Mouse (Mus musculus) hindlimb bud, embryonic 11.5 days (tissue): ENCODE data around the gene Casc3.
A peak's percentile ranks its signal among the peaks of the same experiment; 100 is the strongest.
"Not testable (repeated sequence)": the region's sequence is repeated elsewhere in the genome, so short reads cannot be mapped to it uniquely, and the experiment has no call there.

Experiments
- DNase-seq: peaks from one replicate; pipeline ENCODE4 v3.0.0-alpha.2; 2012; ENCODE audit warnings: low read depth, low spot score; ENCODE audit errors: extremely low spot score

Casc3 gene

DNA sequence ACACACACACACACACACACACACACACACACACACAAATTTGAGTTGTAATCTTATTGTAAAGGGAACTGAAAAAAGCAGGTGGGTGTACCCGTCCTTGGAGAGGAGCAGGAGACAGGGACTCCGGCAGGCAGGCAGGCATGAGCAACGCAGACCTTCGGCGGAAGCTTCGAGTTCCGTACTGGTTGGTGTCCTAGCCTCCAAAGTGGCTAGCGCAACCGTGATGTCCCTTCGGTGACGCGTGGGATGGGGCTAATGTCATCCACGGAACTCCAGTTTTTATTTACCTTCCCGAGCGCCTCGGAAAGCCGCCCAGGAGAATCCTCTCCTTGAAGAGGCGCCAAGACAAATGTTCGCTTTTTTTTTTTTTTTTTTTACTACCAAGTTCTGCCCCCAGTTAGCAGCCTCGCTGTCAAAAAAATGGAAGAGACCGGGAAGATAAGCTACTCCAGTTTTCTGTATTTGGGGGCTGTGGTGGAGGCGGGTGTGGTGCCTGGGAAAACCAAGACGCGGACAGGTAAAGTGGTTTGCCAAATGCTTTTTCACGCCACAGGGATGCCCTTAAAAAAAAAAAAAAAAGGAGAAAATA is 15.4 kb upstream of the Casc3 start:
- DNase-seq, result no peak

DNA sequence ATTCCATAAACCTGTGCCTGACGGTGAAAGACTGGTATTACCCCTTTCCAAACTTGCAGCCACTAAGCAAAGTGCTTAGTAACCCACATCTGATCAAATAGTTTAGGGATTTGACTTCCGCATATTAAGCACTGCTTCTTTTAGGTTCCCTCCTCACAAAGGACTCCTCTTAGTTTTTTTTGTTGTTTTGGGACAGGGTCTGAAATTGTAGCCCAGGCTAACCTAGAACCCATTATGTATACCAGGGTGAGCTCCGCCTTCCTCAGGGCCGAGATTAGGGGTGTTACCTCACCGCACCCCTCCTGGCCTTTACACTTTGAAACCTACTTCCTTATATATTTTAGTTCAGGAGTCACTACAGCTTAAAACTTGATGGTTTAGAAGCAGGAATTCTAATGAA is 14.9 kb upstream of the Casc3 start:
- DNase-seq, result no peak

DNA sequence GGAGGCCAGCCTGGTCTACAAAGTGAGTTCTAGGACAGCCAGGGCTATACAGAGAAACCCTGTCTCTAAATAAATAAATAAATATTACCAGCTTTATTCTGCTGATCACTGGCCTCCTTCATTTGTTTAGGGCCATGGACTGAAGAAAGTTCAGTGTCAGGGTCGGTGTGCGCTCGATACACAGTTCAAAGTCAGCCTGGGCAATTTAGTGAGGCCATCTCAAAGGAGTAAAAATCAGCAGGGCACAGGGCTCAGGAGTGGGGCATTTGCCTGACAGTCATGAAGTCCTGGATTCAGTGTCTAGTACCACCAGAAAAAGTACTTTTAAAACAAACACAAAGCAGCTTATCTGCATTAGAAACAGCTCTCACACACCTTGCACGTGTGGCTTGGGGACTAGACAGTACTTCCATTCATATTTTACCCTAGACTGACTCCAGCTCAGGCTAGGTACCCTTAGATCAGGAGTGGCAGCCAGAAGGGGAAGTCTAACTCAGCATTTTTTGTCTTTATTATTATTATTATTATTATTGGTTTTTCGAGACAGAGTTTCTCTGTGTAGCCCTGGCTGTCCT is 14.0 kb upstream of the Casc3 start:
- no peak for DNase-seq

DNA sequence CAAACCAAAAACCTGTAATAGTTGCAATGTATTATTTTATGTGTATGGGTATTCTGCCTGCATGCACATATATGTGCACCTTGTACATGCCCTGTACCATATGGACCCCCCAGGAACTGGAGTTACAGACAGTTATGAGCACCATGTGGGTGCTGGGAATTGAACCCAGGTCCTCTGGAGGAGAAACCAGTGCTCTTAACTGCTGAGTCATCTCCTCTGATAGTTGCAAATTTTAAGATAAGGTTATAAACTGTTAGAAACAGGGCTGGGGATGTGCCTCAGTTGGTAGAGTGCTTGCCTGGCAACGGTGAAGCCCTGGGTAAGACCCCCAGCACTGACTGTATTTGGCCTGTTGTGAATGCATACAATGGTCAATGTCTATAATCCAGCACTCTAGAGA is 13.3 kb upstream of the Casc3 start:
- DNase-seq, result no peak

DNA sequence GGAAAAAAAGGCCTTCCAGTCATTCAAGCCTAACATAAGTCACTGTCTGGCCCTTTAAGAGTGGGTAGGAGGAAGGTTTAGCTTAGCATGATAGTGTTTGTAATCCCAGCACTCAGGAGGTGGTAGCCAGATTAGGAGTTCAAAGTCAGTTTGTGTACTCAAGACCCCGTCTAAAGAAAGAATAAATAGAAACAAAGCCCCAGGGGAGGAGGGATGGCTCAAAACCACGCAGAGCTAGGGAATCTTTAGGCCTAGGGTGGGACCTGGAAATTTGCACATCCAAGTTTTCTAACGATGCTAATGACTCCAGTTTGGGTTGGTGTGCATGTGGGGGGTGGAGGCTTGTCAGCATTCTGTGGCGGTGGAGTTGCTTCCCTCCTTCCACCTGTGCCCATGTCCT is 12.6 kb upstream of the Casc3 start:
- DNase-seq, result no peak

DNA sequence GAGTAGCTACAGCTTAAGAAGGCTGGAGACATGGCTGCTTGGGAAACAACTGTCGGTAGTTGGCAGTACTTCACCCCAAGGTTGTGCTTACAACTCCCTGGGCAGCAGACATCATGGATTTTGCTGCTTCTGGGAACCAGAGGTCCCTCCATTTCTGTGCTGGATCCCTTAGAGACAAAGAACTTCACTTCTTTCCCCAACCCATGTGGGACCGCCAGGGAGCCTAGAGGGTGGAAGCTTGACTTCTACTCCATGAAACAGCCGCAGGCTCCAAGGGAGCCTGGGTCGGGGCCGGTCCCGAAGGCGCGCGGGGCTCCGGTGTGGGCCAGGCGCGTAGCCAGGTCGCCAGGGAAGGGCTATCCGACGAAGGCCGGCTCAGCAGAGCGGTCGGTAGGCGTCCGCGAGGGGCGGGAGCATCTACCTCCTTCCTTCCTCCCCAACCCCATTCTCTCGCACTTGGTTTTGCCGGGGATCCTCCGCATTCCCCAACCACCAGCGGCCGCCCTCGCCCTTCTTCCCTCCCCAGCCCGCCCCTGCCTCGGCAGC is 10.2 kb upstream of the Casc3 start:
- DNase-seq, result no peak

DNA sequence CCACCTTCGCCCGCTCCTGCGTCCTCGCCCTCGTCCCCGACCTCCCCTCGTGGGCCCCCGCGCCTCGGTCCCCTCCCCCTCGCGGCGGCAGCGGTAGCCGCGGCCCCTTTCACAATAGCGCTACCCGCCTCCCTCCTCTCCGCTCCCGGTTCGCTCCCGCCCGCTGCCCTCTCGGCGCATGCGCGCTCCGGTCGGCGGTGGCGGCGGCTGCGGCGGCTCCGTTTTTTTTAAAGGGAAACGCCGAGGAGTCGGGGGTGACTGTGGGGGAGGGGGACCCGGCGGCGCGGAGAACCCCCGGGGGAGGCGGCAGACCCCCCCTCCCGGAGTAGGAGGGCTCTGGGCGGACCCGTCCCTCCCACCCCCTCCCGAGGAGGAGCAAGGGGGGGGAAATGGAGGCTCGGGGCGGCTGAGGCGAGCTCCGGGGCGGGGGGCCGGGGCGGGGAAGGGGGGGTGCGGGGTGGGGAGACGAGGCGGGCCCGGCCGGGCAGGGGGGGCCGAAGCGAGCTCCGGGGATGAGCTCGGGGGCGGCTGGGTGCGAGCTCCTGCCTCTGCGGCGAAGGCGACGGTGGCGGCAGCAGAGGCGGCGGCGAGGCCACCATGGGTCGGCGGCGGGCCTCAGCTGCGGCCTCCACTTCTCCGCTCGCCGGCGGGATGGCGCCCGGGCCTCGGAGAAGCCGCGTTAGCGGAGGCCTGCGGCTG is 9.5 kb upstream of the Casc3 start, which contains the start of gene Msl1:
Gene Msl1 (plus strand): TSS at position 502 of the 699 bp plus-strand sequence.
- no peak for DNase-seq

DNA sequence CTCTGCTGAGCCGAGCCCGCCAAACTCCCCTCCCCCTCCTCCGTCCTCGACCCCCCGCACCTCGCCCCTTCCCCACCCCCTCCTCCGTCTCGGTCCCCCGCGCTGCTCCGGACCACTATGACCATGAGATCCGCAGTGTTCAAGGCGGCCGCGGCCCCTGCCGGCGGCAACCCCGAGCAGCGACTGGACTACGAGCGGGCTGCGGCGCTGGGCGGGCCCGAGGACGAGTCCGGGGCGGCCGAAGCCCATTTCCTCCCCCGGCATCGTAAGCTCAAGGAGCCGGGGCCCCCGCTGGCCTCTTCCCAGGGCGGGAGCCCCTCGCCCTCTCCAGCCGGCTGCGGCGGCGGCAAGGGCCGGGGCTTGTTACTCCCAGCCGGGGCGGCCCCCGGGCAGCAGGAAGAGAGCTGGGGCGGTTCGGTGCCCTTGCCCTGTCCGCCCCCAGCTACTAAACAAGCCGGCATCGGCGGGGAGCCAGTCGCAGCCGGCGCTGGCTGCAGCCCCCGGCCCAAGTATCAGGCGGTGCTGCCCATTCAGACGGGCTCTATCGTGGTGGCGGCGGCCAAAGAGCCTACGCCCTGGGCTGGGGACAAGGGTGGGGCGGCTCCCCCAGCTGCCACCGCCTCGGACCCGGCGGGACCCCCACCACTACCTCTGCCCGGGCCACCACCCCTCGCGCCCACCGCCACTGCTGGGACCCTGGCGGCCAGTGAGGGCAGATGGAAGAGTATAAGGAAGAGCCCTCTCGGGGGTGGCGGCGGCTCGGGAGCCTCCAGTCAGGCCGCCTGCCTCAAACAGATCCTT is 8.8 kb upstream of the Casc3 start:
- DNase-seq, result no peak

DNA sequence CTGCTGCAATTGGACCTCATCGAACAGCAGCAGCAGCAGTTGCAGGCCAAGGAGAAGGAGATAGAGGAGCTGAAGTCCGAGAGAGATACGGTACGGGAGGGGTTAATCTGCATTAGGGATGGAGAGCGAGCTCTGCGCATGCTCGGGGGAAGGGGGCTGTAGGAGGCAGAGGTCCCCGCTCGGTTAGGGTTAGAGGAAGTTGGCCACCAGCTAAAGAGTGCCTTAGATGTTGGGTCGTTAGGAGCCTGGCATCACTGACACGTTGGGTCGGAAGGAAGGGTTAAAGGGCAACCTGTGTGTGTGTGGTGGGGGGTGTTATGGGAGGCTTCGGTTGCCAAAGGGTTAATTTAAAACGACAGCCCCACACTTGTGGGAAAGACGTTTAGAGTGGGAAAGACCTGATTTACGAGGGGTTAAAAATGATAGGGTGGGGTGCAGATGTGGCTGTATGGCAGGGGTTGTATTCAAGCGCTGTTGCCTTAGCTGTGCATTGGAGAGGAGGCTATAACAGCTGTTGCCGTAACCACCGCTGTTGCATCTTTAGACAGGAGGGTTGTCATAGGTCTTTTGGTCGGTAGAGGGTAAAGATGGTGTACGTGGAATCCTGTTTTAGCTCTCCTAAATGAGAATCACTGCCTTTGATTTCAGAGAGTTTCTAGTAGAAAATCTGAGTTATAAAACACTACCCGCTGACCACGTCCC is 8.0 kb upstream of the Casc3 start:
- no peak for DNase-seq

DNA sequence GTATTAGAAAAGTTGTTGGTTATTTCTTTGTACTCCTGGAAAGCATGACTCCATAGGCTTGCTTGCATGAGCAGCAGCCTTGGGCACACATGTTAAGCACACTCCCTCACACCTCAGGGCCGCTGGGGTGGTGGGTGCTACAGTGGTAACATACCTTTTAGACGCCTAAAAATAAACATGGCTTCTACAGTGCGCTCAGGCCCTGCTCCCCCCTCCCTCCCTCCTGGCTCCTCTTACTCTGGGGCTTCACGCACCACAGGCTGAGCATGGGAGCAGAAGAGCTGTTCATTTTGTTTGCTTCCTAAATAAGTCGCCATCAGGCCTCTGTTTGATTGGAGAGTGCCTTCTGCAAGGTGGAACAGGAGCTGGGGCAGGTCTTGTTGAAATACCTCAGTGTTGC is 7.4 kb upstream of the Casc3 start:
- DNase-seq, result no peak

DNA sequence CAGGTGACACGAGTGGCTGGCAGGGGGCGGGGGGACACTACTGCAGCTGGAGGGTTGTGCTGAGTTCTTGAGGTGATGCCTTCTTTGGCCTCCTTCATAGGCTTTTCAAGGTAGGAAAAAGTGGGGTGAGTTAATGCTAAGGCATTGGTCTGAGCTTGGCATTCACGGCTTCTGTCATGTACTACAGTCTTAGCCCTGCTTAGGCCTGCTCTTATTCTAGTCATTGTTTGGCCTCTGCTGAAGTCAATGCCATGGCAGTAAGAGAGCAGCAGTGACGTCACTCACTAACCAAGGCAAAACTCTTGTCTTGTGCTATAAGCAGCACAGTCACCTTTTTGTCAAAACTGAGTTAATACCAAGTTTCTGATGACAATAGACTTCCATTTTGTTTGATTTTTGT is 6.8 kb upstream of the Casc3 start:
- DNase-seq, result no peak

DNA sequence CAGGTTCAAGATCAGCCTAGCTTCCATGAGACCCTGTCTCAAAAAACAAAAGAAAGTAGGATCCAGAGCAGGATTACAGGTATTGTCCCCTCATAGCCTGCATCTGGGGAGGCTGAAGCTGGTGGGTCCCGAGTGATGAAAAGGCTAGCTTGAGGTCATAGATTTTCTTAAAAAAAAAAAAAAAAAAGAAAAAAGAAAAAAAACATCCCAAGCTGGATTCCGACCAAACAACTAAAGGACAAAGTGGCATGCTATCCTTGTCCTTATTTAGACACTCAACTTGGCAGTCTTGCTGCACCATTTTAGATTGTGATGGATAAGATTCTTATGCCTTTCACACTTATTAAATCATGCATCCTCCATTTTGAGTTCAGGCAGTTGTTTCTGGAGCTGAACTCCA is 3.7 kb downstream of the Casc3 start:
- no peak for DNase-seq

DNA sequence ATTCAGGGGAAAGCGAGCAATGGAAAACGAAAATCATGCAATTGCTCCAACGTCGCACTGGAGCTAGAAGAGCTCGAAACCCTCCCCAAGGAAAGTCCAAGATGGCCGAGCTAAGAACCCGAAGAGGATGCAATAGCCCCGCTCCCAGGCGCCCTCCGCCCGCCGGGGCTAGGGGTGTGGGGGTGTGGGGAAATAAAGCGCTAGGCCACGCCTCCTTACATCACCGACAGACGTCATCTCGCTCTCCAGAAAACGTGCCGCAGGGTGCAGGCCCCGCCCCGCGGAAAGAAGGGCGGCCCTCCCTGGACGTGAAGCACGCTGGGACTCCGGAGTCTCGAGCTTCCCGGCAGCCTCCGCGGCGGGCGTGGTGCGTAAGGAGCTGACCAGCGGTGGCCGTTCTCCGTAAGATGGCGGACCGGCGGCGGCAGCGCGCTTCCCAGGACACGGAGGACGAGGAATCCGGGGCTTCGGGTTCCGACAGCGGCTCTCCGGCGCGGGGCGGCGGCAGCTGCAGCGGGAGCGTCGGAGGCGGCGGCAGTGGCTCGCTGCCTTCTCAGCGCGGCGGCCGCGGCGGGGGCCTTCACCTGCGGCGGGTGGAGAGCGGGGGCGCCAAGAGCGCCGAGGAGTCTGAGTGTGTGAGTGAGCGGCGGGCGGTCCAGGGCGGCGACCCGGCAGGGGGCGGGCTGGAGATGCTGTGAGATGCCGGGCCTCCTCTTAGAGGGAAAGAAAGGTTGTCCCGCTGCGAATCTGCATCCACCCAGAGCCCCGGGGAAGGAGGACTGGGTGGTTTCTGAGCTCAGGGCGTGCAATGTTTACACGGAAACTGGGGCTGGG is 5.0 kb downstream of the Casc3 start:
- peak; percentile 94 for DNase-seq

DNA sequence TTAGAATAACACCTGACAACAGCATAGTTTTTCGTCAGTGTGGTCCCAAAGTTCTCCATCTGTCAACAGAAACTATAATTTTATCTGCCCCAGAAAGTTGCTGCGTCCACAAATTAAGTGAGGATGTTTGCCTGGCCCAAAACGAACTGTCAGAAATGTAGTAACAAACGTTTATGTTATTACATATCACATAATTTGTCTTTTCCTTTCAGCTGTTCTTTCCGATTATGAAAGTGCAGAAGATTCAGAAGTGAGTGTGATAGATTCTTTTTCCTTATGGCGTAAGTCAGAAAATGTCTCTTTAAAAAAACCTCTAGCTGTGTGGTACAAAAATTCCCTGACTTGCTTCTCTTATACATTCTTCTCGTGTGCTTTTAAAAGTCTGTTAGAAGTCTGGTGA is 6.0 kb downstream of the Casc3 start:
- DNase-seq, result no peak

DNA sequence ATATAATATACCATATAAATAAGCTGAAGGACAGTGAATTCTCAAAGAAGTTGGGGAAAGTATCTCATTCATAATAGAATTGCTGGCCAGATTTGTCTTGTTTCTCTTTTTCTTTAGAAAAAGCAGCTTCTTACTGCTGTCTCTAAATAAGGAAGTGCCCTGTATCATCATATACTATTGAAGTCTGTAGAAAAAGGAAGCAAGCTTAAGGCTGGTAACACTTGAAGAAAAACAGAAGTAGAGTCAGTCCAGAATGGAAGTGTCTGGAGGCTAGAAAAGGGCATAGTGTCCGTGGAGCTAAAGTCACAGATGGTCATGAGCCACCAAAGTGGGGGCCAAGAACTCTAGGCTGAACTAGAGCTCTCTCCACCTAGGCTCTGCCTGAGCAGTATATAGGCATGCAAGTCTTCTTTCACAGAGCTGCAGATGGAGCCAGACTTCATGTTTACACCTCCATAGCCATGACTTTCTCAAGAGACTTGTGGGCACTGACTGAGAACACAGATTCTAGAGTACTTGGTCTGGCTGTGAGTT is 12.1 kb downstream of the Casc3 start:
- no peak for DNase-seq

DNA sequence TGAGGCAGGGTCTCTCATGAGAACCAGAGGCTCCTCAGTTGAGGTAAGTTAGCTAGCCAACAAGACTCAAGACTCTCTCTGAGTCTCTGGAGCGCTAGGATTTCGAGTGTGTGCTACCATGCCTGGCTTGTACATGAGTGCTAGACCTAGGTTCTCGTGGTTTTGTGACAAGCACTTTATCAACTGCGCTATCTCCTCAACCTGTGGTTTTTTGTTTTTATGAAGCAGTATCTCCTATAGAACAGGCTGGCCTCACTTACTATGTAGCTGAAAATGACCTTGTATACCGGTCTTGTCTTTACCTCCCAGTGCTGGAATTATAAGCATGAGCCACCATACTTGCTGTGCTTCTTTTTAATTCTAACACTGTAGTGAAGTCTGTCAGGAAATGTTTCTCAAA is 16.3 kb downstream of the Casc3 start:
- DNase-seq, result no peak

DNA sequence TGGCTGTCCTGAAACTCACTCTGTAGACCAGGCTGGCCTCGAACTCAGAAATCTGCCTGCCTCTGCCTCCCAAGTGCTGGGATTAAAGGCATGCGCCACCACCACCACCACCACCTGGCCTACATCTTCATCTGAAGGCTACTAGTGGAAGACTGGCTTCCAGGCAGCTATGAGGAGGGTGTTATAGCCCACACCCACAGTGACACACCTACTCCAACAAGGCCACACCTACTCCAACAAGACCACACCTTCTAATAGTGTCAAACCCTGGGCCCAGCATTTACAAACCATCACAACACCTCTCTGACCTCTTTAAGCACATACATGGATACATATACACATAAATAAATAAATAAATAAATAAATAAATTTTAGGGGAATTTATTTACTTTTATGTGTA is 21.4 kb downstream of the Casc3 start:
- not testable (repeated sequence) for DNase-seq

DNA sequence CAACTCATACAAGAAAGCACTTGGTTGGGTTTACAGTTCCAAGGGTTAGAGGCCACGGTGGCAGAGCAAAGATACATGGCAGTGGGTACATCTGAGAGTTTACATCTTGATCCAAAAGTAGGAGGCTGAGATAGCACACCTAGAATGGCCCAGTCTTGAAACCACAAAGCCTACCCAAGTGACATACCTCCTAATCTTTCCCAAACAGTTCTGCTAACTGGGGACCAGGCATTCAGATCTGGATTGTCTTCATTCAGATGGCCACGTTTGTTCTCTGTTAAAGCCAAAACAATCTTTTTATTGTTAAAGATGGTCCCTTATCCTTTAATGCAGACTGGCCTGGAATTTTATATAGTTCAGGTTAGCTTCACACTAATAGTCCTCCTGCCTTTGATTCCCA is 23.2 kb downstream of the Casc3 start:
- DNase-seq, result no peak

DNA sequence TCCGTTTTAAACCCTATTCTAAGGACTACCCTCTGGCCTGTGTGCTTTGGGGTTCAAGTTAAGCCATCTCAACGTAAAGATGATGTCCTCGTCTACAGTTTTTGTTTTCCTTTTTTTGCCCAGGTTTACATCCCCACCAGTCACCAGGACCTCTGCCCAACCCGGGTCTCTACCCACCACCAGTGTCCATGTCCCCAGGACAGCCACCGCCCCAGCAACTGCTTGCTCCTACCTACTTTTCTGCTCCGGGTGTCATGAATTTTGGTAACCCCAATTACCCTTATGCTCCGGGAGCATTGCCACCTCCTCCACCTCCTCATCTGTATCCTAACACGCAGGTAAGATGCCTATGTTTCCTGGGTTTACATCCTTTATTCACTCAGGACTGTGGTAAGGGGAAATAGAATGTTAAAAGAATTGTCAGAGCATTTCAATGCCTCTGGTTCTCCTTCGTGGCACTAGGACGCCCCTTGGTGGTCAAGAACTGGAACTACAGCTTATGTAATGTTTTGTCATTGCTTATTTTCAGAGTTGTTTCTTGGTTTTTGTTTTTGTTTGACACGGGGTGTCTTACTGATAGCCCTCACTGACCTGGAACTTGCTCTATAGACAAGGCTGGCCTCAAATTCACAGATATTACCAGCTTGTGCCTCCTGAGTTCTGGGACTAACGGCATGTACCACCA is 24.5 kb downstream of the Casc3 start:
- no peak for DNase-seq
